Mouse (Mus musculus) heart, postnatal 0 days (tissue): ENCODE results near the gene Mitf.

Experiments used
- CTCF ChIP-seq: IDR thresholded peaks from 2 replicates; pipeline ENCODE4 v1.5.1; 2016; ENCODE audit warnings: antibody characterized with exemption, control low read depth, low read depth
- EP300 ChIP-seq: IDR thresholded peaks from 2 replicates; pipeline ENCODE4 v1.6.1; 2016; ENCODE audit warnings: antibody characterized with exemption, low read depth

DNA sequence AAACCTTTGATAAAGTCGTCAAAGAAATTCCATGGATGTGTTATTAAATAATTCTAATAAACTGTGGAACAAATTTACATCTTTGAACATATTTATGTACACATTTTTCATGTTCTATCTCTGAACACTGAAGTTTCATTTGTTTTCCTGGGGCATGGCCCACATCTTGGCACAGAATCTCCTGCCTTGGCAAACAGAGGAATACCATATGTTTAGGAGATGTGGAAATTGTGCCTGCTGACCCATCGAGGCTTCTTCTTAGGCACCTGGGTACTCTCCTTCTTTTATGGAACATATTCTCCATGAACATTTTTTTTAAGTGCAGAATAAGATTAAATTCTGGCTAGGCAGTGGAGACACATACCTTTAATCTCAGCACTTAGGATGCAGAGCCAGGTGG, 6.2 kb upstream of the Mitf start:
- TF ChIP-seq CTCF (no peak), EP300 (no peak)
